Mouse (Mus musculus) inflammation-experienced regulatory T-cells, adult 6 months (primary cell): ENCODE measurements around the gene Tgtp2. TPM values are rescaled to one million over a fixed set of nuclear protein-coding genes. Genes with fewer than 3 reads are reported as not detected.
A peak's percentile ranks its signal among the peaks of the same experiment; 100 is the strongest.

Experiments used
- ATAC-seq: one replicate; pipeline ENCODE4 v1.8.0; 2017
- polyA plus RNA-seq, 3 experiments: library from polyadenylated mRNA; unstranded; fragments of 100-300 nt; shearing (Covaris generic); gene quantifications; one replicate each; pipeline ENCODE4 v1.2.1; 2017

The Tgtp2 gene
- polyA plus RNA-seq = 100 to 1,000 TPM; 344 to 542 (median 352) TPM

DNA sequence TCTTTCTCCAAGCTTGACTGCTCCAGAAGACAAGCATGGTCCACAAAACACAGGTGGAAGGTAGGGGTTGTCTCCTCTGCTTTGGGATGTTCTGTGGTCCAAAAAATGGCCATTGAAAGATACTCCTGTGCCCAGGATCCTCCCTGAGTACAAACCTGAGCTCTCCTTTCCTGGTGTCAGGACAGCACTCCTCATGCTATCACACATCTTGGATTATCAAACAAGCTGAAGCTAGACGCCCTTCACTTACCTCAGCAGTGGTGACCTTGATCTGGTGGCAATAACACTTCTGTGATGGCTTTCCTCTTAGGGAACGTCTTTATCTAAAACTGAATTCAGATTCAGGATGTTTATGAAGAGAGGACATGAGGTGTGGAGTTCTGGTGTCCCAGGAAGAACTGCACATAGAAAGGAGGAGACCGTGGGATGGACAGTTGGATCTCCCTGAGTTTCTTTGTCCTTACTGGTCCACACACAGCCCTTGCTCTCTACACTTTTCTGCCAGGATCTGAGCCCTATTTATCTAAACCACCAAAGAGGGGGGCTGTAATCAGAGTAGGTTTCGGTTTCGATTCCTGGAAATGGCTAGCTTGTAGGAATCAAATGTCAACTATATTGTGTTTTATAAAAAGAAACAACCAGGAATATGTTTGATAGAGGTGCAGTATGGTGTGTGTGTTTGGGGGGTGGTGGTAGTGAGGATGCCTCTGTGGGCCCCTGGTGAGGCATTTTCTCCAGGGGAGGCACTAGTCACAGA is at the start of gene Tgtp2:
TSS of gene Tgtp2 (minus strand) at position 494 of the 757 bp plus-strand sequence.
- ATAC-seq = peak; percentile 36

- ATAC-seq = no peak
Observed at GRCm38 (mm10) chr11:49112624-49113219, 48.7 kb upstream of the Tgtp2 start.

- ATAC-seq = no peak
Observed at GRCm38 (mm10) chr11:49111000-49111399, 47.0 kb upstream of the Tgtp2 start.

- peak; percentile 50 for ATAC-seq
Observed at GRCm38 (mm10) chr11:49108833-49109232, 44.8 kb upstream of the Tgtp2 start.

DNA sequence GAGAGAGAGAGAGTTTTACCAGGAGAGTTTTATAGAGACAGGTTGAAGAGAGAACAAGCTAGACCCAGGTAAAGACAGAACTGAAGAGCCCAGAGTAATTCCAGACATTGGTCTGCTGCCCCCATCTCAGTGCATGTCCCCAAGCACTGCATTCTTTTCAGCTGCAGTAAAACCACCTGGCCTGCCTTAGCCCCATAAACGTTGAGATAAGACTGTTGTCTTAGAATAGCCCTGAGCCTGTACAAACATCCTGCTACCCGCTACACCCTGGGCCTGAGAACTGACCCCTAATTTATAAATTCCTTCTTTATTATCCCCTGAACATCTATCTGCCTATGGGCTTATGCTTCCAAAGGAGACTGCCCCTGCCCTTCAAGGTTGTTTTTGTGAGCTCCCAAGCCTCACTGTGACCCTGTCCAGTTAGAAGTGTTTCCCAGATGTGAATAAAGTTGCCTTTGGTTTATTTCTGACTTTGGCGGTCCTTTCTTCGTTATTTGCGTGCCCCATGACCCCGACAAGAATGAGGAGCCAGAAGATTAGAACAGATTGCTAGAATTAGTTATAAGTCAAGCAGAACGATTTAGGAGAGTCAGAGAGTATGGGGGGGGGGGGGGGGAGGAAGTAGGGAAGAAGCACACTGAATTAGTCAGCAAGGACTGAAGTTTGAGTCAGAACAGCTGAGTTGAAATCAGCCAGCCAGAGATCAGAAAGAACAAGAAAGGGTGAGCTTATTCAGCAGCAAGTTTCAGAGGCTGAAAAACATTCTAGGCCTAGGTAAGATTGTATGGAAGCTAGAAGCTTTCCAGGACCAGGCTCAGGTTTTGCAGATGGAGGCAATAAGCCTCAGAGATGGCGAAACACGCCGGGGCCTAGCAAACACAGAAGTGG is 43.9 kb upstream of the Tgtp2 start:
- ATAC-seq = no peak

DNA sequence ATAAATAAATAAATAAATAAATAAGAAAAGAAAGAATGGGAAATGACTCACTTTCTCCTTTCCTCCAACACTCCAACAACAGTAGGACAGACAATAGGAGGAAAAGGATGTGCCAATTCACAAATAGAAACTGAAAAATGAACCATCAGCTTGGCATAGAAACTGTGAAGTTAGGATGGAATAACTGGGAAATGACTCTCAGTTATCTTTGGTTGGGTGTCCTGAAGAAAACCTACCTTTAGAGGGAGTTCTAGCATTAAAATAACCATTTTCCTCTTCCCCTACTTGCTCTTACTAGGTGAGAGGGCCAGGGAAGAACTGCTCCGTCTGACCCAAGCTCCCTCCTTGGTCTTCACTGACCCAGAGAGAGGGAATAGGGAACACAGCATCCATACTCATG is 41.7 kb upstream of the Tgtp2 start:
- no peak for ATAC-seq

GRCm38 (mm10) chr11:49103047-49103693 is 39.2 kb upstream of the Tgtp2 start:
- peak; percentile 68 for ATAC-seq

DNA sequence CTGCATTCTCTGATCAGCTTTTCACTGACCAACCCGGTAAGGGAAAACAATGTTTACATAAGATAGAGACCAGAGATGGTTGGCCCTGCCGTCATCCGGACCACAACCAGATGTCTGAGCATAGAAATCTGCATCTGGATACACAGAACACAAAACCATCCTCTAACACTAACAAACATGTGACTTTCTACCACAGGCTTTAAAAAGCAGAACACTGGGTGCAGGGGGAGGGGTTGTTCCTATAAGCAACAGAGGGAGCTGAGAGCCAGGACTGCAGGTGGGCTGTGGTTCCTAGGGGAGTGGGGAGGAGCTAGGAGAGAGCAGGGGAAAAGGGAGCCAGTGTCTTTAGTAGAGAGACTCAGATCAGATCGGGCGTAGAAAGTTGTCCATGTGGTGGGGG is 37.5 kb upstream of the Tgtp2 start:
- no peak for ATAC-seq

DNA sequence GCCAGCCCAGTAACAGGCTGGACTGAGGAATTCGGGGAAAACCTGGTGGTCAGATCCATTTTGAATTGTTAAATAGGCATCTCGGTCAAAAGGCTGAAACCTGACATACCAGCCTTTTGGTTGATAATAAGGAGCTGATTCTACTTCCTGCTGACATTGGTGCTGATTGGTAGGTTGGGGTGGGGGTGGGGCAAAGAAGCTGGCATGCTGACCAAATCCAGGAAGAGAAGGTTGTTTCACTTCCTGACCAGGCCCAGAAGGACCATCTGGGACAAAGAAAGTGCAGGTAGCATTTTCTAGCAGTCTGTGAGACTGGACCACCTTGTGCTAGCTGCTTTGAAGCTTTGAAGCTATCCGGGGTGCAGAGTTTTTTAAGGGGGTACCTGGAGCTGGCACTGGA is 36.4 kb upstream of the Tgtp2 start:
- peak; percentile 70 for ATAC-seq

DNA sequence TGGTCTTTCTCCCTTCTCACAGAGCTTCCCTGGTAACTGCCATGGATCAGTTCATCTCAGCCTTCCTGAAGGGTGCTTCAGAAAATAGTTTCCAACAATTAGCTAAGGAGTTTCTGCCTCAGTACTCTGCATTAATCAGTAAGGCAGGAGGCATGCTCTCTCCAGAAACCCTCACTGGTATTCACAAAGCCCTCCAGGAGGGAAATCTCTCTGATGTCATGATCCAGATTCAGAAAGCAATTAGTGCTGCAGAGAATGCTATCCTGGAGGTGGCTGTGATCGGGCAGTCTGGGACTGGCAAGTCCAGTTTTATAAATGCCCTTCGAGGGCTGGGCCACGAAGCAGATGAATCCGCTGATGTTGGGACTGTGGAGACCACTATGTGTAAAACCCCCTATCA is 31.4 kb upstream of the Tgtp2 start:
- ATAC-seq = no peak

DNA sequence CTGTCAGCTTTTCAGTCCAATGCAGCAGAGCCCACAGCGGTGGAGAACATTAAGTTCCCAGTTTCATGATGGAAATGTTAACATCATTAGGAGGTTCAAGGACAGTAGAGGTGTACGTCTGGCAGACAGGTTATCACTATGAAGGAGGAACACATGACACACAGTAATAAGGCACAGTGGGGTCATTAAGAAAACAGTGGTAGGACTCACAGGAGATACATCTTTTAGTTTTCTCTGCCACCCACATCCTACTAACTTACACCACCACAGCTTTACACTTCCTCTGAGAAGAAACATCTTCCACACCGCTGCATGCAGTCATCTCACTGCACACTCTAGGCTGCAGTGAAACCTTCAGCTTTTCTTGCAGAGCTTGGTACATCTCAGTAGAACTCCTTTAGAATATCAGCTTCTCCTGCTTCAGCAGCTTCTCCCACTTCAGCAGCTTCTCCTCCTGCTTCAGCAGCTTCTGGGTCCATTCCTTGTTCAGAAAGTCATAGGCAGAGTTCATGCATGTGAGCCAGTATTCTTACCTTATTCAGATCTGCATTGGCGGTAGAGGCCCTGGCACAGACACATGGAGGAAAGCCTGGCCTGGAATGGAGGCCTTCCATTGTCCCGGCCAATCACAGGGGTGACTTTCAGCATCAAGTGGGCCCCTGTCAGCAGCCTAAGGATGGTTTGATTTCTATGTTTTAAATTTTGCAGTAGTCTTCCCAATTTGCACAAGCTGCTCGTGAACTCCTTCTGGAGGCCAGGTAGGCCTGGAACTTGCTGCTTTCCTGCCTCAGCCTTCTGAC is 30.1 kb upstream of the Tgtp2 start:
- ATAC-seq = peak; percentile 74

DNA sequence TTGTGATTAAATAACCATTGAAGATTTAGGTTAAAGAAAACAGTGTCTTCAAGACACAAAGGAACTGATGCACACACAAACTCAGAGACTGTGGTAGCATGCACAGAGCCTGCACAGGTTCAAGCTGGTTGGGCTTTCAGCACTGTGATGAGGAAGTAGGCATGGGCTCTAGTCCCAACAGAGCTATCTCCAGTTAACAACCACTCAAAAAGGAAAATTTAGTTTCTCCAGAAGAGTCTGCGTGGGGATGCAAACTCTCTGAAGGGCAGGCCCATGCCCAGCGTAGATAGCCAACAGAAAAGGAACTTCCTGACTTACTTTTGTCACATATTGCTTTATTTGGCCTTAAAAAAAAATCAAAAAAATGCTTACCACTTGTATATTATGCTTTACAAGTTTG is 28.8 kb upstream of the Tgtp2 start:
- no peak for ATAC-seq

DNA sequence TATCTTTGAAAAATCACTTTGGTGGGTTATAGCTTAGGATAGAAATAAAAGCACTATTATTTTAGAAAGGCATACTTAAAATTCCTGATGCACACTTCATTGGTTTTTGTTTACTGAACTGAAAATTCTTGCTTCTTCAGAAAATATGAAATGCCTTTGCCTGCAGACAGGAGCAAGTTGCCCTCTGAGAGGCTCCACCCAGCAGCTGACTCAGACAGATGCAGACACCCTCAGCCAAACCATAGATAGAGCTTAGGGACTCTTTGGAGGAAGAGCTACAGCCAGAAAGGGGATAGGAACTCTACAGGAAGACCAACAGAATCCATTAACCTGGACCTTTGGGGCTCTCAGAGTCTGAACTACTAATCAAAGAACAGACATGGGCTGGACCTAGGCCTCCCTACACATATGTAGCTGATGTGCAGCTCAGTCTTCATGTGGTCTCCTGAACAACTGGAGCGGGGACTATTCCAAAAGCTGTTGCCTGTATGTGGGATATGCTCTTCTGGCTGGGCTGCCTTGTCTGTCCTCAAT is 28.1 kb upstream of the Tgtp2 start:
- ATAC-seq = no peak

DNA sequence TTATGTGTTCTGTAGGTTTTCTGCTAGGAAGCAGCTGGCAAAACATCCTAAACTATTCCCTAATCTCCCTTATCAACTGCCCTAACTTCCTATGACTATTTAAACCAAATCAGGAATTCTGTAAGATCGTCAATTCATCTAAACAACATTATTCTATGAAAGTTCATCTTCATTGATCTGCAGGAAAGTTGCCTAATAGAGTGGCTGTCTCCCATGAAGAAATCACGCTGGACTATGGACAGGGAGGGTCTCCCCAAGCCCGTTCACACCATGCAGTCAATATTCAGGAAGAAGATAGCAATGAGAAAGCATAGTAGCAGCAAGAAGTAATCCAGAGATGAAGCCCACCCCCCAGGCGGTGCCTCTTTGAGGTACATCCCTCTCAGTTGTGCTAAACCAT is 27.2 kb upstream of the Tgtp2 start:
- no peak for ATAC-seq

- ATAC-seq = no peak
Observed at GRCm38 (mm10) chr11:49090551-49090950, 26.5 kb upstream of the Tgtp2 start.

DNA sequence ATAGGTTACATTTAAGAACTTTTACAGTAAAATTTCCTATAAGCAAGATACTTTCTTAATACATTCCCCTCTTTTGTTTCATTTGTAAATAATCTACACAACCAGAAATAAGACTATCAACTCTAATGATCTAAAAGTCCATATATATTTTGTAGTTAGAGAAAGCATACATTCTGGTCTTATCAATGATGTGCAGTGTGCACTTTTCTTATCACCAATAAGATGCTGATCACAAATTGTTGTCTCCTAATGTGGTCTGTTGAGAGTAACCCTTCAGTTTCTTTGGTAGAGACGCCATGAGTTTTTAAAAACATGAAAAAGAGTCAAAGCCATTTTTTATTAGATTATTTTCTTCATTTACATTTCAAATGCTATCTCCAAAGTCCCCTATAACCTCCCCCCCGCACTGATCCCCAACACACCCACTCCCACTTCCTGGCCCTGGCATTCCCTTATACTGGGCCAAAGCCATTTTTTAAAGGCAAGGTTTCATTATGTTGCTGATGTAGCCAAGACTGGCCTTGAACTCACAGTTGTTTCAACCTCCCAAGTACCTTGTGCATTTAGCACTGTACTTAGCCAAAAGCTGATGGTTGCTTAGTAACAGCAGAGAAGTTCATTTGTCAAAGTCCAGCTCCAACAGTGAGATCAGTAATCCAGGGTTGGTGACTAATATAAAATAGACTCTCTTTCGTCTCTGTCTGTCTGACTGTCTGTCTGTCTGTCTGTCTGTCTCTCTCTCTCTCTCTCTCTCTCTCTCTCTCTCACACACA is 25.9 kb upstream of the Tgtp2 start:
- ATAC-seq = no peak

GRCm38 (mm10) chr11:49088990-49089652 is 25.1 kb upstream of the Tgtp2 start:
- no peak for ATAC-seq

DNA sequence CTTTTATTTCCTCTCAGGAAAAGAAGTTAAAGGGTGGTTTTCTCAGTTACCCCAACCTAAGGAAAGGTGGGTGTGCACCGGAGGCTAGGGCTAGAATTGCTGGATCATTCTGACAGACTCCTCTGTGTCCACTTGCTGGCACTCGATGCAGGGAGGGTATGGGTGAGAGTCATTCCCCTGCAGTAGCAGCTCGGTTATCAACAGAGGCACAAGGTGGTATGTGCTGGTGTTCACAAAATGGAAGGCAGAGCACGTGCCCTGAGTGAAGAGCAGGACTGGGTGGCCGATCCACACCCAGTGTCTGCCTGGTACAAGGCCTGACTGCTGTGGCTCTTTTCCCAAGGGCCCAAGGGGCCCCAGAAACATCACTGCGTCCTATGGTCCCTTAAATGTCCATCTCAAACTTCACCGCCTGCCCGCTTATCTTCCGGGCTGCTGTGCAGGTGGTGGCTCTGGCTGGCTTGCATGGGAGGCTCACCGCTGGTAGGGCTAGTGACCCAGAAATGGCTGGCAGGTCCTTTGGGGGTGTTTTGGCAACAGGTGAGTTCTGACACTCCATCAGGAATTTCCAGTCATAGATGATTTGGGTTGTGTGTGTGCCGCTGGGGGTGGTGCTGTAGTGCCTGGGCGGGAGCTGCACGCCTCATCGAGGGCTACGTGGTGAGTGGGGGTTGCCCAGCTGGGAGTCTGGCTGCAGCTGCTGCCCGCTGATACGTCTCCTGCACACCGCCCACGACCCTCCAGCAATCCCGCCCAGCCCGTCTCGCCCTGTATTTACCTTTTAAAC is 24.0 kb upstream of the Tgtp2 start:
- peak; percentile 14 for ATAC-seq

DNA sequence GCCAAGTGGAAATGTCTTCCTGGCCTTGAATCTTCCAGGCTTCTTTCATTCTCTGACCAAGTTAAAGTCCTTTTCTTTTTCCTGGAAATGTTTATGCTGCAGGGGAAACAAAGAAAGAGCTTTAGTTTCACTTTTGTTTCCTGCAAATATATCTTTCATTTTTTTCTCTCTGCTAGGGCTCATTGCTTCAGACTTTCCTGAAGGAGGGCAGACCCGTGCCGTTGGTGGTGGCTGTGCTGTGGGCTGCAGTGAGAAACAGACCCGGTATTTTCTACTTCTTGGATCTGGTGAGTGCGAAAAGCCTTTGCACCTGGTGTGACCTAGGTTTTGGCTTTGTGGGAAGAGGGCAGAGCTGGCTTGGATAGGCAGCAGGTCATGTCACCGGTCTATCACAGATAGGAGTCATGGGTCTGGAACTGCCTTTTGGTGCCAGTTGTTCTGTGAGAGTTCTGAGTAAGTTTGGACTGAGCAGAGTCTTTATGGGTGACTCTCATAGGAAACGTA is 22.9 kb upstream of the Tgtp2 start:
- ATAC-seq = peak; percentile 20
